Mouse (Mus musculus) spleen, adult 2 months (tissue): ENCODE results near the gene Hecw2. TPM values are rescaled to one million over a fixed set of nuclear protein-coding genes. Genes with fewer than 3 reads are reported as not detected.

ENCODE experiments used
- DNase-seq, 2 experiments: peaks; one replicate each; pipeline versions ENCODE4 v3.0.0 to v3.0.0-alpha.2; 2012 to 2021; ENCODE audit warnings: low spot score in 2 of 2, low read depth in 1 of 2
- H3K27ac ChIP-seq: fragments of 200-500 bp; 2 replicates; pipeline ENCODE4 v1.5.1; 2012; ENCODE audit warnings: low read length, inconsistent platforms; ENCODE audit not compliant: insufficient read depth
- H3K27me3 ChIP-seq: fragments of 200-500 bp; 2 replicates; pipeline ENCODE4 v1.6.1; 2012; ENCODE audit warnings: mild to moderate bottlenecking, moderate library complexity, low read length, inconsistent platforms; ENCODE audit not compliant: control insufficient read depth, insufficient read depth
- H3K36me3 ChIP-seq: fragments of 200-500 bp; 2 replicates; pipeline ENCODE4 v1.6.1; 2012; ENCODE audit warnings: mild to moderate bottlenecking, low read length, inconsistent platforms; ENCODE audit not compliant: control insufficient read depth, insufficient read depth
- H3K4me1 ChIP-seq: fragments of 200-500 bp; 2 replicates; pipeline ENCODE4 v1.6.1; 2011; ENCODE audit warnings: inconsistent platforms; ENCODE audit not compliant: control insufficient read depth, insufficient read depth, insufficient read length
- H3K4me3 ChIP-seq: fragments of 200-500 bp; 2 replicates; pipeline ENCODE4 v1.5.1; 2011; ENCODE audit warnings: mild to moderate bottlenecking, inconsistent platforms; ENCODE audit not compliant: insufficient read depth, insufficient read length; ENCODE audit errors: extremely low read depth
- CTCF ChIP-seq: fragments of 200-500 bp; IDR thresholded peaks from 2 replicates; pipeline ENCODE4 v1.5.1; 2011; ENCODE audit warnings: mild to moderate bottlenecking, inconsistent platforms; ENCODE audit not compliant: insufficient read depth, insufficient read length, insufficient replicate concordance; ENCODE audit errors: extremely low read depth
- POLR2A ChIP-seq: fragments of 200-500 bp; IDR thresholded peaks from 2 replicates; pipeline ENCODE4 v1.6.1; 2011; ENCODE audit warnings: low read depth, low read length, inconsistent platforms
- WGBS: fragments of 180-500 bp; shearing (Covaris S2); methylation state at CpG from one replicate; pipeline ENCODE4 v1.1.7; 2018; 5-methylcytosine and 5-hydroxymethylcytosine counted together
- polyA plus RNA-seq: library from polyadenylated mRNA; depleted of rRNA; stranded (reverse); fragments of >200 nt; gene quantifications from 2 replicates; pipeline ENCODE4 v1.2.3, GENCODE M21; 2012

The Hecw2 gene
- polyA plus RNA-seq, 1 experiment = 0.19 TPM

DNA sequence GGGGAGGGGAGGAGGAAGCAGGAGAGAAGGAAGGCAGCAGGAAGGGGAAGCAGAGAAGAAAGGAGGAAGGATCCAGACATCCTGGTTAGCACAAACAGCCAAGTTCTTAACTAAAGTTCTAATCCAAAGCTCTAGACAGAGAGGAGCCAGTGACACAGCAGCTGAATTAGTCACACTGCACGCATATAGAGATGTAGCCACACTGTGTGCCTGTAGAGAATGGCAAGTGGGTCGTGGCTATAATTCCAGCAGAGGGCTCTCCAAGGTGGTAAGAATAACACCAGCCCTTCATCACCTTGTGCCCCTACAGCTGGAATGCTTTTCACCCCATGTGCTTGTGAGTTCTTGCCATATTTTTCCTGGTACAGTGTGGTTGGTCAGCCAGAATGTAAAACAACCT is 261.7 kb downstream of the Hecw2 start:
- H3K36me3 ChIP-seq = no peaks in the 10 kb centered on the region
- DNase-seq = no peak
- H3K27ac ChIP-seq = no peak overlapping the region
- TF ChIP-seq POLR2A (no peak), CTCF (no peak)
- H3K27me3 ChIP-seq = no peaks in the 10 kb centered on the region
- peaks cover 5% of the 10 kb centered on the region; the same call in 1 of the 2 replicates for H3K4me1 ChIP-seq
- no peak overlapping the region for H3K4me3 ChIP-seq
- 68% methylated on average over 2 of the region's 2 CpGs for WGBS

DNA sequence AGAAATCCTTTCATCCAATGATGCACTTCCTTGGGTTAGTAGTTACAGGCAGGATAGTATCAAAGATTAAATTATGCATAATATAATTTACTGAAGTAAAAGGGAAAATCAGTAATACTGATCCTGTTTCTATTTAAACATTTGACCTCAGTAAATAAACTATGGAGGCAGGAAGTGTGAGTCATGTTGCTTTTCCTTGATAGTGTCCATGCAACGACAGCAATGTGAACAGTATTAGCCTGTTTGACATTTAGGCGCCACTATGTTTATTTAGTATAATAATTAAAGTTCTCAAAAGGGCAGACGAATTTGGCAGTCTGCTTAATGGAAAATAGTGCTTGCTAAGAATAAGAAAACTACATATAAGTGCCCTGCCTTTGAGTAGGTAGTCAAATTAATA is 263.7 kb downstream of the Hecw2 start:
- 48% methylated on average over 3 of the region's 3 CpGs for WGBS
- TF ChIP-seq CTCF = no peak
- no peaks in the 10 kb centered on the region for H3K27me3 ChIP-seq
- peaks cover 3% of the 10 kb centered on the region; the same call in 1 of the 2 replicates for H3K4me1 ChIP-seq
- no peaks in the 10 kb centered on the region for H3K36me3 ChIP-seq
- no peak overlapping the region for H3K4me3 ChIP-seq
- H3K27ac ChIP-seq = no peak overlapping the region
- DNase-seq = no peak

- no peak overlapping the region for H3K27ac ChIP-seq
- no peak for TF ChIP-seq POLR2A
- TF ChIP-seq CTCF = peak; percentile 59; the same call in 1 of the 2 replicates
- 39% methylated on average over 4 of the region's 4 CpGs for WGBS
These were observed 267.4 kb downstream of the Hecw2 start for GRCm38 (mm10) chr1:53927605-53928004.

GRCm38 (mm10) chr1:53925149-53925901 is 269.6 kb downstream of the Hecw2 start:
- Histone ChIP-seq H3K36me3 (no peaks in the 10 kb centered on the region), H3K27ac (no peak overlapping the region), H3K27me3 (no peaks in the 10 kb centered on the region), H3K4me3 (no peak overlapping the region), H3K4me1 (no peaks in the 10 kb centered on the region)
- 89% methylated on average over 18 of the region's 18 CpGs for WGBS
- TF ChIP-seq CTCF (no peak), POLR2A (no peak)
- no peak for DNase-seq

More at GRCm38 (mm10) chr1:53927605-53928004, 267.4 kb downstream of the Hecw2 start:
- Histone ChIP-seq H3K4me3 (no peak overlapping the region), H3K4me1 (no peaks in the 10 kb centered on the region), H3K36me3 (no peaks in the 10 kb centered on the region), H3K27me3 (no peaks in the 10 kb centered on the region)
- peak in 1 of 2 experiments; percentile 46 for DNase-seq

DNA sequence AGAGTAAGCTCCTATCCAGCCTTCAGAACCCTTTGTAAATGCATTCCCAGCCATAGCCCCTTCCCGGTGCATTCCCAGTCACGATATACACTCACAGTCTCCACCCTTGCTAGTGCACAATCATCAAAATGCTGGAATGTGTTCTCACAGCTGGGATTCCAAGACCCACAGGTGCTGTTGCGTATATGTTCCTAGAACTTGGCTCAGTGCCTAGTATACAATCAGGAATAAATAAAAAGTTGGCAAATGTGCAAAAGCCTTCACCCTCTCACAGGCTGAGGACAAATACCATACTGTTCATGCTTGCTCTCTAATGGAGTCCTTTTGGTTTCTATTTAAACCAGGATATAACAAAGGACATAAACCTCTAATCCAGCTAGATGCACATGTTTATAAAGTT is 283.1 kb downstream of the Hecw2 start:
- Histone ChIP-seq H3K27ac (no peak overlapping the region), H3K27me3 (no peaks in the 10 kb centered on the region), H3K36me3 (no peaks in the 10 kb centered on the region), H3K4me3 (no peak overlapping the region), H3K4me1 (no peaks in the 10 kb centered on the region)
- TF ChIP-seq POLR2A = no peak
- TF ChIP-seq CTCF = no peak
- 93% methylated on average over 3 of the region's 3 CpGs for WGBS
- no peak for DNase-seq

- Histone ChIP-seq H3K4me3 (no peak overlapping the region), H3K27me3 (no peaks in the 10 kb centered on the region), H3K27ac (no peak overlapping the region), H3K36me3 (no peaks in the 10 kb centered on the region), H3K4me1 (peaks cover 6% of the 10 kb centered on the region; the same call in 1 of the 2 replicates)
- TF ChIP-seq CTCF = no peak
- TF ChIP-seq POLR2A = no peak
- no peak for DNase-seq
- 84% methylated on average over 1 of the region's 1 CpGs for WGBS
These were observed 284.7 kb downstream of the Hecw2 start for GRCm38 (mm10) chr1:53910251-53910650.

GRCm38 (mm10) chr1:53909118-53909517 is 285.9 kb downstream of the Hecw2 start:
- no peak for TF ChIP-seq POLR2A
- no peak for TF ChIP-seq CTCF
- Histone ChIP-seq H3K27me3 (no peaks in the 10 kb centered on the region), H3K36me3 (no peaks in the 10 kb centered on the region), H3K27ac (no peak overlapping the region), H3K4me1 (peaks cover 6% of the 10 kb centered on the region; the same call in 1 of the 2 replicates), H3K4me3 (no peak overlapping the region)
- peak in 1 of 2 experiments; percentile 58 for DNase-seq
- WGBS = 6% methylated on average over 3 of the region's 3 CpGs
